ENCODE assay signal across 8 mouse cellular contexts in genomic region chr6:85339273-85339901, GRCm38 (mm10). TPM values are rescaled to one million over a fixed set of nuclear protein-coding genes. Genes with fewer than 3 reads are reported as not detected.
DNase-seq lines count a peak whose midpoint lies in the region; ATAC-seq lines count a peak whose summit lies in the region.

No protein-coding gene starts in this region.

- H3K9ac ChIP-seq in hindbrain, embryonic 12.5 days: no peak overlapping the region

- H3K27me3 ChIP-seq in hindbrain, embryonic 12.5 days: peaks cover 22% of the 10 kb centered on the region

- no peaks in the 10 kb centered on the region for H3K4me1 ChIP-seq in hindbrain, embryonic 12.5 days

- peaks cover 10% of the 10 kb centered on the region; the same call in 1 of the 2 replicates for H3K36me3 ChIP-seq in hindbrain, embryonic 12.5 days

- no peak overlapping the region for H3K4me3 ChIP-seq in hindbrain, embryonic 12.5 days

- H3K9me3 ChIP-seq in hindbrain, embryonic 12.5 days (replicated peaks): no peaks in the 10 kb centered on the region

- DNase-seq in layer of hippocampus, adult 9-11 months: peak; percentile 55
- DNase-seq in layer of hippocampus, postnatal 36 days: no peak
- peak; percentile 37 for DNase-seq in MN1 (ENCODE audit: low spot score)
- peak; percentile 82 to 85 for DNase-seq in cerebellum, postnatal 10 days
- peak; percentile 68 to 84 for DNase-seq in kidney, postnatal 36 days
- peak; percentile 63 for DNase-seq in thymus, postnatal 25 days

- no peak overlapping the region for H3K27ac ChIP-seq in hindbrain, embryonic 12.5 days

- WGBS in hindbrain, embryonic 12.5 days: 88% methylated on average over 1 of the region's 1 CpGs

- no peak overlapping the region for H3K4me2 ChIP-seq in hindbrain, embryonic 12.5 days (replicated peaks)

- ATAC-seq in monocyte, adult 5-6 weeks (replicated peaks; ENCODE audit: insufficient number of reproducible peaks, low FRiP score, low TSS enrichment, poor library complexity, severe bottlenecking): peak; percentile 37
- no peak for ATAC-seq in hindbrain, embryonic 12.5 days (ENCODE audit: low FRiP score)

RNA-seq across cellular contexts. Expression of gene Sfxn5, which starts 6.2 kb away (rescaled TPM):
- total RNA-seq in layer of hippocampus, postnatal 36 days (2021): 100 to 1,000 TPM; 164 to 165 TPM
- total RNA-seq in monocyte, adult 5-6 weeks (2017): 3.7 to 7.3 TPM (median 4.6 TPM) in 3 replicates
- 6.8 and 10.0 TPM in 2 replicates for polyA plus RNA-seq in hindbrain, embryonic 12.5 days (2016; fragmentation: Nextera tagmentation; extraction: Ambion mirVana)

RNA-seq across cellular contexts. Expression of gene Rab11fip5, which starts 35.0 kb away (rescaled TPM):
- 10 to 100 TPM; 49.1 to 52.6 TPM for total RNA-seq in layer of hippocampus, postnatal 36 days (2021)
- 1.6 to 3.0 TPM (median 1.6 TPM) in 3 replicates for total RNA-seq in monocyte, adult 5-6 weeks (2017)
- polyA plus RNA-seq in hindbrain, embryonic 12.5 days (2016; fragmentation: Nextera tagmentation; extraction: Ambion mirVana): 10.6 and 12.1 TPM in 2 replicates

Comparison
In these comparisons a context has a peak if more than half of its experiments do, and no peak if none do; other contexts are left out.
1. DNase-seq: peak in layer of hippocampus, adult 9-11 months (single experiment), MN1 (single experiment), cerebellum, postnatal 10 days (2 of 2), kidney, postnatal 36 days (2 of 2) and thymus, postnatal 25 days (single experiment); none in layer of hippocampus, postnatal 36 days (0 of 2).
2. RNA of gene Sfxn5, which starts 6.2 kb away (total RNA-seq): 164 to 165 TPM in layer of hippocampus, postnatal 36 days; 3.7 to 7.3 TPM in monocyte, adult 5-6 weeks; every median in the first group is over 10 times any median in the second.
3. RNA of gene Rab11fip5, which starts 35.0 kb away (total RNA-seq): 49.1 to 52.6 TPM in layer of hippocampus, postnatal 36 days; 1.6 to 3.0 TPM in monocyte, adult 5-6 weeks; every median in the first group is over 10 times any median in the second.